Mouse (Mus musculus) frontal cortex, adult 2 months (tissue): ENCODE measurements at regions not wholly inside any gene's neighbourhood (a gene's known extent, or its start where the extent isn't known, plus 50 kb on each side); places are given as distances from the start of the nearest gene placed in this dataset.

Experiments used
- DNase-seq, 2 experiments: peaks; one replicate each; pipeline ENCODE4 v3.0.0; 2022; ENCODE audit warnings: low spot score in 1 of 2; ENCODE audit errors: extremely low spot score in 1 of 2

DNA sequence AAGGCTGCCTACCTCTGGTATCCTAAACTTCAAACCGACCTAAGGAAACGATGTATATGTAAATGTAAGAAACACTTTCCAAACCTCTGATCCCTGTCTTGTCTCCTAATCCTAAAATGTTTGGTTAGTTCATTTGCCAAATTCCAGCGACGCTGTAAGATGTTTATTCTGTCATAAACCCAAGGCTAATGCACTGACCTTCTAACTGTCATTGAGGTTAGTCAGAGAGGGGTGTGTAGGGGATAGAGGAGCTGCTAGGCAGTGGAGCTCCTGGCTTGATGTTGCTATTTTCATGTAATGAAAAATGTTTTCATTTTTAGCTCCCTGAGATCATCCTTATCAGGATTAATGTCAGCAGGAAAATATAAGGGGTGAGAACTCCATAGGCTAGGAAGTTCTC, 335.8 kb upstream of the Rasgrp1 start:
- no peak for DNase-seq

DNA sequence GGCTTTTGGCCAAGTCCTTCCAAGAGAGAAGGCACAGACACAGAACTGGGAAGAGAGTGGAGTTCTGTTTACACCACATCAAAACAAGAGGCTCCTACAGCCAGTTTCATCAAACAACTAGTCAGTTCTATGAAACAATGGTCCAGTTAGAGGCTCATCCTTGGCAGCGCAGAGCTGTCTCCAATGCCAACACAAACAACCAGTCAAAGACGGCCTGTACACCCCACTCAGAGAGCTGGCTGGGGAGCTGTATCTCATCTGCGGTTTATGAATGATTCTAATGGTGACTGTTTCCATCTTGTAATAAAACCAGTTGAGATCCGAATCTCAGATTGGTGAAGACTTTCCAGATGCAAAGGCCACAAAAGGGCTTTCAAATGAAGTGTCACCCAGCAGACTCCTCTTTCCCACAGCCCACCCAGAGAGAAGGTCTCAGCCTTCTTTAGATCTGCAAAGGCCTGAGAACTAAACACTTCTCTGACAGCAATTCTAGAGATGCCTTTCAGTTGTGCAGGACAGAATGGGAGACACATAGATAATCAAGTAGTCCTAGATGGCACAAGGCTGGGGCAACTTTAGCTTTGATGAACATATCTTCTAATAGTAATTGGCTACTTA, 343.1 kb upstream of the Rasgrp1 start:
- DNase-seq, result peak; percentile 5 to 17

DNA sequence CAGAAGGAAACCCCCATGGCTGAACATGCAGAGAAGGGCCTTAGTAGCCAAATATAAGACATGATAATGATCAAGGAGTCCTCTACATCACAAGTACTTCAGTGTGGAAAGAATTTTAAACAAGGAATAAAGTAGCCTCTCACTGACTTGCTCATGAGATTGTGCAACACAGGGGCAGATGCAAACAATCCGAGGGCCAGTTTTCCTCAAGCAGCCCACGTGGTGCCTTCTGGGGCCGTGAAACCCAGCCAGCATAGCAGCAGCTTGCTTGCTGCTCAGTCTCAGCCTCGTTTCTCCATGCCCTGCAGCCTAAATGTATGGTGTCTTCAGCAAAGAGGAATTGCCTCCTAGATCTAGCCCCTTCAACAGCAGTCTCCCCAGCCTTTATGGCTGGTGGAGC, 350.7 kb upstream of the Rasgrp1 start:
- no peak for DNase-seq

DNA sequence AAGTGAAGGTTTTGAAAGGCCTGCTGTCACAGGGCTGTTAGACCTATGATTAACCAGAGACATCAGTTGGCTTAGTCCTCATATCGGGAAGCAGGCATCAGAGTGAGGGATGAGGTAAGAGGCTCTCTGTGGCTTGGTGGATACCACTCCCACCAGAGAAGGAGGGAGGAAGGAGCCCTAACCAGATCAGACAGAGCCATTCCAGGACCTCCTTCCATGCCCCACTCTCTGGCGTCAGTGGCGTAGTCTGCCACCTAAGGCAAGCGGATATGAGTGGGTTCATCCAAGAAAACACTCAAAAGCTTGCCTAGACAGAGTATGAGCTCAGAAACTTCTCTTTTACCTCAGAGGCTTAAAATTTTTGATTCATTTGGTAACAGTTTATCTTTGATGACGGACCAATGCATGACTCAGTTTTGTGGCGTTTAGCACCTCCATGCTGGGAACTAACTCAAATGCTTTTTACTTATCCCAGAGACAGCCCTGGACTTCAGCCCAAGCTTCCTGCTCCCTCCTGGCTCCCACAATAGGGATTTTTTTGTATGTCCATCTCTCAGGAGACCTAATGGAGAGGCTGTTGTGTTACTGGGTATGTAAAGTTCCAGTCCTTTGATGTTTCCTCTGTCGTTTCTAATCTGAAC, 367.5 kb upstream of the Rasgrp1 start:
- DNase-seq, result no peak

DNA sequence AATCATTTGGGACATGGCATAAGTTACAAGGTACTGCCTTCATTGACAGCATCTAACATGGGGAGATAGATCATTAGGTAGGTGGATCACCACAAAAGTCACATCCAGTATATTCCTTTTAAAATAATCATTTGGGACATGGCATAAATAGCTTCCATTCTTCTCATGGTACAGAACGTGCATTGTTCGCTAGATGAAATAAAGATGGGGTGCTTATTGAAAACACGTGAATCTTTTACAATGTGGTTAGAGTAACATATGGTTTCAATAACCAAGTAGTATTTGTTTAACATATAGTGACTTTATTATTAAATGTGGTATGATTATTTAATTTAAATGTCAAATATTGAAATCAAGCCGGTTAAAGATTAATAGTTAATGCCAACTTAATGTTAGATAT, 381.3 kb upstream of the Rasgrp1 start:
- no peak for DNase-seq

DNA sequence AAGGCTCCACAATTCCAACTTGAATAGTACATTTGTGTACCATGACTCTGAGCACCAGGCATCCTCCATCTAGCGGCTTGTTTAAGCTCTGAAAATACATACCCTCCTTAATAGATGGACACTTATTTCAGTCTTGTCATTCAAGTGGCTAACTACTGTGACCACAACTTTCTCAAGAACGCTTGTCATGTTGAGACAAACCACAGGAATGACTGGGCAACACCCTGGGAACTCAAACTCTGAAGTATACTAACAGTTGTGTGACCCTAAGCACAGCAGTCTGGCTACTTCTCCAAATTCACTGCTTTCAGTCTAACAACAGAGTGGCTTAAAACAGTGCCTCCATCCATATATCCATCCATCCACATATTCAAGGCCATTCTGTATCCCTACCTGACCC, 380.4 kb upstream of the Thbs1 start:
- DNase-seq, result no peak

DNA sequence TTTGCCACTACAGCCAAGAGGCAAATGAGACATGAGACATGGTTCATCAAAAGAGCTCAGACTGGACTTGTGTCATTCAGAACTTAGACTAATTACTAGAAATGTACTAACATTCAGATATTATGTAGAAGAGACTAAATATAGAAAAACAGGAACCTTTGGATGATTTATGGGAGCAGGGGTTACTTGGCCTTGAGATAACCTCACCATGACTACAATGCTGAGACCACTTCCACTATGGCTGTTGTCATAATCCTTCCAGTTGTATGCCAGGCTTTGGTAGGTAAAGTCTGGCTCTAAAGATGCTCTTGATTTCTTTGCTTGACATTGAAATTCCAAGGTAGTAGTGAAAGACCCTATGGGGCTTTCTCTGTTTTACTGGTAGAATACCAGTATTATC, 369.3 kb upstream of the Thbs1 start:
- DNase-seq, result no peak

DNA sequence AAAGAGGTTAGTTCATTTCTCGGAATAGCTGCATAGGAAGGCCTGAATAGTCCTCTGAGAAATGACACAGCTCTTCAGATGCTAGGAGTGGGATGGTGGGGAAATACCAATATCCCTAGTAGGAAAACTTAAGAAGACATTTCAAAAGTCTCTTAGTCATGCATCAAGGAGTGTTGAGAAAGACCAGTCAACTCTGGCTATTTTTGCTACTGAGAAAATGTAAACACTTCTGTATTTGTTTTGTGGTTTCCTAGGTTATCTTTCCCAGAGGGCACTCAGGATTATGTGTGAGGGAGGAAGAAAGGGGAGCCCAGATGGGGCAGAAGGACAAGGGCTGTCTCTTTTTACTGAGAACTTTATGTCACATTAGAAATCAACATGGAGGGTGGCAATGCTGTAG, 367.8 kb upstream of the Thbs1 start:
- no peak for DNase-seq

DNA sequence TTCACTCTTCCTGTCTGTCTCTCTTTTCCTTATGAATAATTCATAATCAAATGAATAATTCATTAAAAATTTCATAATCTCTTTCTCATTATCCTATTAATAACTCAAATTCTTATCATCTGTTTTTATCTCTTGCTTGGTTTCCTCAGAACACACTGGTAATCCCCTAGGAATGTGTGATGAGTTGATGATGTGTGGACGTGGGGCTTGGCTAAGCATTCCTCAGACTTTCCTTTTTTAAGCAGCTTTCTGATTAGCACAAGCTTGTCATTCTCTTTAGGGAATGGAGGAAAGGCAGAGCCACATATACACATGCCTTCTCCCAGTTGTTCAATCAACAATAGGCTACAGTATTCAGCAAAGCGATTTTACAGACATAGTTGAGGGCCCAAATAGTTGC, 365.9 kb upstream of the Thbs1 start:
- DNase-seq, result no peak

DNA sequence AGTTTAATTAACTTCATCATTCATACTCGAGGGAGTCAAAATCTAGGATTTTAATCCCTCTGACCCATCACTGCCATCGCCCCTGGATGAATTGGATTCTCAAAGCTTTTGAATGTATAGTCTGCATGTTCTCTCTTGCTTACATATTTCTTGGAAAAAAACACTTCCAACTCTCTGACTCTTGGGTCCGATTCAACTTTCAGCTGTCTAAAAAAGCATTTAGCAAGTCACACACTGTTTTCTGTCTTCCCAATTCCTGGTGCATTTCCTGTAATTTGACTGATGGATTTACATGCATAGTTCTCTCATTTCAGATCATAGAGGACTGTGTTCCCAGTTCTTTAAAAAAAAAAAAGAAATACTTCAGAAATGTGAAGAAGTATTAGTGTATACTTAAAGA, 364.5 kb upstream of the Thbs1 start:
- no peak for DNase-seq

DNA sequence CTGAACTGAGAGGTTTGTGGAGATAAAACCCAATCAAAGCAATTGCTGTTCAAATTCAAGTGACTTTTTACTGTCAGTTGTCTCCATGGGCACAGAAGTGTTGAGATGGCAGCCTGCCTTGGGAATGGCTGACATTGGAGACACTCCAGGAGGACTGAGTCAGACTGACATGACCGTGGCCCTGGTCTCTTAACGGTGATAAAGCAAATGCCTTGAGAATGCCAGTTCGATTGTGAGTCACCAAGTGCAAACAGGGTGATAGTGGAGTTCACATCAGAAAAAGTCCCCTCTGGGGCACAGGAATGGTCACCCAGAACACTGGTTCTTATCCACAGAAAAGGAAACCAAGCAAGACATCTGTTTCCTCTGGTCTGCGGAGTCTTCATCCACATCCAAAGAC, 362.8 kb upstream of the Thbs1 start:
- DNase-seq, result no peak

DNA sequence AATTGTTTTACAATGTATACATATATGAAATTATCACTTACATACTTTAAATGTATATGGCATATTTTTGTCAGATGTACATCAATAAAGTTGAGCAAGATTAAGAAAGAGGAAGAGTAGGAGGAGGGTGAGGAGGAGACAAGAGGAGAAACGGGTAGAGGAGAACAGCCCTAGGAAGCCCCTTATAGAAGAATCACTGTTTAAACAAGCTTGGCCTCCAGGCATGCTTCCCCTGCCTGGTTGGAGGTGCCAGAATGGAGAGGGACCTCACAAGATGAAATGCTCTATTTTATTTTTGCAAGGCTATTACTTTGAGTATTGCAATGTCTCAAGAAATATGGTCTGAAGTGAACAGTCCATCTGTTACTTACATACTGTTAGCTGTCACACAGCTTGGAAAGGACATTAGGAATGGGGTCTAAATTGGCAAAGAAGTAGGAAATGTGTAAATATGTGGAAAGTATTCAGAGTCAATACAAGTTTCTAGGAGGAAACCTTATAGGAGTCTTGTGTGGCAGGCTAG, 352.1 kb upstream of the Thbs1 start:
- DNase-seq, result no peak

DNA sequence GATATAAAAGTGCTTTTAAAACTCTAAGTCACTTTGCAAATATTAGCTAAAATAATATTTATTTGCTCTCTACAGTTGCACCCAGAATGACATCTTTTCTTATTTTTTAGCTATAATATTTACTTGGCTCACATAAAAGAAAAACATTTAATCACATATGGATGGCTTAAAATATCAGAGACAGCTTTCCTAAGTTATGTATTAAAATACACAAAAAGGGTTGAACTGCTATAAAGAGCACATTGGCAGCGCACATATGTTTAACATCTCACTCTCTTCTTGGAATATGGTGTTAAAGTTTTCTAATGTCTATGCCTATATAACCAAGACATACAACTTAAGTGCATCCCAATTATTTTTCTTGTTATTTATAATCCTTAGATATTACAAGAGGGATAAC, 348.0 kb upstream of the Thbs1 start:
- DNase-seq, result no peak

DNA sequence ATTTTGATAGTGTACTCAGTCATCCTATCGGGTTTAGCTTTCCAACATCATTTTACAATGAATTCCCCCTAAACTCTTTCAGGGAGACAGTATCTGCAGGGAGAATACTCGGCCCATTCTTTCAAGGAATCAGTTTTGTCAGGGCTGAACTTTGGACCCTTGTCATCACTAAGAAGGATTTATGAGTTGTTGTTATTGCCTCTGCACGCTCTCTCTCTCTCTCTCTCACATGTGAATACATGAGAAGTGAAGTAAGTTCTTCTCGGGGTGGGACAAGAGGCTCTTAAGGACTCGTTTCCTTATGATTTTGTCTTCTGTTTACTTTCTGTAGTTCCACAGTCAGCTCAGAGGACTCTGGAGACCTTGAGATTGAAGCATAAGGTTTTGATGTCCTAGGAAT, 346.1 kb upstream of the Thbs1 start:
- DNase-seq, result no peak

DNA sequence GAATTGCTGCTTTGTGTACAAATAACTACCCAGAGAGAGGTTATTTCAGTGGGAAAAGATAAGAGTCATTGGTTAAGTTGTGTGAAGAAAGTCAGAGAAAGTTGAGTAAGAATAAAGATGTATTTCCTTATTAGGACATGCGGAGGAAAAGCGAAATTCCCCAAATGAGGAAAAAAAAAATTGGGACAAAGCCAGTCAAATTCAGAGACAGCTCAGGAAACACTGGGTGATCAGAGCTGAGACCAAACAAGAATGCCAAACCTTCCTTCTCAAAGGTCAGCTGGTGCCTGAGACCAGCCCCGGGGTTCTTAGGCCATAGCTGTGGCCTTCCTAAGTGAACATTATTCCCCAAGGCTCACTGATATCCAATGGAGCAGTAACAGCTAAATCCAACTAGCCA, 345.2 kb upstream of the Thbs1 start:
- DNase-seq, result no peak

DNA sequence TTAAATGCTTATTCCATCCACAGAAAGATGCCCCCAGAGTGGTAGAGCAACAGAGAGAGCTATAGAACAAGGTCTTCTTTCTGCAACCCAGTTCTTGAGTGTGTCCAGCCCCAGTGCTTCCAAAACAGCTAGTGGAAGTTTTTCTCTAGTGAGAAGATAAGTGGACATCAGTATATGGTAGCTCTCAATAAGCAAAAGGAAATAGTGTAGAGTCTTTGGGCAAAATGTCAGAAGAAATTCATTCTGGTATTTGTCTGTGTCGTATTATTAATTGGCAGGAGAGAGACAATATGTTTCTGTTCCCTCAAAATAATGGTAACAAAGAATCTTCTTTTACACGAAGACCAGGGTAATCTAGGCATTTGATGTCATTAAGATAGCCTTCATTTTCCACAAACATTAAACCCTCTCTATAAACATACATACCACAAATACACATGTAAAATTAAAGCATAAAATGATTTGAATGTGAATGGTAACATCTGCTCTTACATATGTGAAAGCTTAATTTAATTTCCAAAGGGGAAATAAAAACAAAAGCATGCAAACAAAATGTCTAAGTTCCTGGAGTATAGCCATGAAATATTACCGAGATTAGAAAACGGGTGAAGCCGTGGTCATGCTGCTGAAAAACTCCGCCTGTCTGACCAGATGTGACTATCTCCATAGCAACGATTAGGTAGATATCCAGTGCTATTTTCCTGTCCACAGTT, 342.1 kb upstream of the Thbs1 start:
- no peak for DNase-seq

DNA sequence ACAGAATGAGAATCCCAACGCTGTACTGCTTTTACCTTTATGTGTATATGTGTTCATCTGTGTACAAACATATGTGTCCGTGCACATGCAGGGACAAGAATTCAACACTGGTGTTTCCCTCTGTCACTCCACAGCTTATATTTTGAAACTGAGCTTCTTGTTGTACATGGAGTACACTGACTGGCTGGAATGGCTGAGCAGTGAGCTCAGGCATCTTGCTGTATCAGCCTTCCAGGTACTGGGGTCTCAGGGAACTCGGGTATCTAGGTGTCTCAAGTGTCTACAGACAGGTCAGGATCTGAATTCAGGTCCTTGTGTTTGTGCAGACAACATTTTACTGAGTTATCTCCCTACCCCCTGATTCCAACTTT, 341.6 kb upstream of the Thbs1 start:
- no peak for DNase-seq

DNA sequence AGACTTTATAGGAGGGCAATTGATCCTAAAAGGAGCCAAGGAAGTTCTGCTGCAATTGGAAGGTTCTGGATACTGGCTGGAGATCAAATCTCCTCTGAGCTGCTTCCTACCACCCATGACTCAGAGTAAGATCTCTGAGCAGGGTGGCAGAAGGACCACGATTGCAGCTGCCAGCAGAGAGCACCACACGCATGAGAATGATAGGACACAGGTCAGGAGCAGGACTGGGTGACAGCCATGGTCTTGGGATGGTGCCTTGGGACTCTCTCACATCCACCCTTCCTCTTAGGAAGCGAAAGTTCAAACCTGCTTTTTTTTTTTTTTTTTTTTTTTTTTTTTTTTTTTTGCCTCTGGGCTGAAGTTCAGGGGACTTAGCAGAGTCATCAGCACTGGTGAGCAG, 331.4 kb upstream of the Thbs1 start:
- peak in 1 of 2 experiments; percentile 2 for DNase-seq

DNA sequence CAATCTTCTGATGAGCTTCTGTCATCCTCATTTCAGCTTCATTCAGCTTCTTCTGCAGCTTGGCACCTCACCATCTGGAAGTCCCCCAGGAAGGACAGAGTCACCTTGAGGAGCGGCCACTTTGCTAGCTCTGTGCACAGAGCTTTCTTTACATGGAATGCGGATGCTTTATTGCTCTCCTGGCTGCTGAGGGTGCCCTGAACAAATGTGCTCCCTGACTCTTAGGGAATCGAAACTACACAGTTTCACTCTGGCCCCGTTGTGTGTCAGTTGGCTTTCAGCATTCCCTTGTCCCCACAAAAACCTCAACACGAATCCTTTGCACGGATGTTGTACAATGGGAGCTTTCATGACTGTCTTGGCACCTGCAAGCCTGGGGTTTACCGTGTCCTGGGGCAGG, 330.9 kb upstream of the Thbs1 start:
- no peak for DNase-seq

DNA sequence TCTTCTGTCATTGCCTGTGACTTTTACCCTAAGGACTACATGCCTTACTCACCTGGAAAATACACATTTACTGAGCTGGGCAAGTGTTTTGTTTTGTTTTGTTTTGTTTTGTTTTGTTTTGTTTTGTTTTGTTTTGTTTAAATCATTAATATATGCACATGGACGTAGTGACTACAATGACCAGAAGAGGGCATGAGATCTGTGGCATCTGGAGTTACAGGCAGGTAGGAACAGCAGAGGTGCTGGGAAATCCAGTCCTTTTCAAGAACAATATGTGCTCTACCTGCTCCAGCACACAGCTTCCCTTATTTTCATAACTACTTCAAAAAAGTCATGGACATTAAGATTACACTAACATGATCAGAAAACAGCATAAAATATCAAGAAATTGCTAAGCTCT, 324.4 kb upstream of the Thbs1 start:
- DNase-seq, result peak in 1 of 2 experiments; percentile 2

DNA sequence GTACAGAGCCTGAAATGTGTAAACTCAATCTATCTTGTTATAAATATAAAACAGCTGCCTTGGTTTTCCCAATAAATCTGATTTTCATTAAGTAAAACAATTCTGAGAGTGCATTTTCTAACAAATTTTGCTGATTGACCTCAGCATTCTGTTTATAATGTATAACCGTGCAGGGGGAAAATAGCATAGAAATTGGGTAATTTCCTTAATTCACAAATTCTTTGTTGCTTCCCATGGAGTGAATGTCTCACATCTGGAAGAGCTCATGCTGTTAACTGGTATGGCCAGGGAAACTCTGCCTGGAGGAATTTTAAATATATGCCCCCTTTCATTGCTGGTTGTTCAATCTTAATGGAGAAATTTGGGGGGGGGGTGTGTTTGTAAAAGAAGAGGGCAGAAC, 317.4 kb upstream of the Thbs1 start:
- no peak for DNase-seq

DNA sequence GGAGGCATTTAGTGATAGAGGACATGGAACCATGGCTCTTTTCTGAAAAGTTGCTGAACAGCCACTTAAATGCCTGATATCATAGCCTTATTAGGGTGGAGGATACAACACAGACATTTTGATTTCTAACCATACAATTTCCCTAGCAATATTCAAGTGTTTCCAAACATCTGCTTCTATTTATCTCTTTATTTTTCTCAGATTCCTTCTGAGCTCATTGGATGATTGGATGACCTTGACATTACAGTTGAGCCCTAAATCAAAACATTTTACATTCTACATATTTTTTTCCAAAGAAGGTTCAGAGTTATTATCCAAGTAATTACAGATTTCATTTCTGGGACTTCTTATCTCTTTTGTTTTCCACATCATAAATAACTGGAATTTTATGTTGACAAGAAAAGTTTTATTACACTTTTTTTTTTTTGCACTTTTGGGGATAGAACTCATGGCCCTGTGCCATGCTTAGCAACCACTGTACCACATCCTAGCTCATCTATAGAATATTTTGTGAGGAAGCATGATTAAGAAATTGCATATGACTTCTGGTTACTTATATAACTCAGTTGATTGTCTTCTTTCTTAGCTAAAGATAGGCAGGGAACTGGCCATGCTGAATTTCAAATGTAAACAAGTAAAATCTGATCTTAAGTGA, 309.6 kb upstream of the Thbs1 start:
- no peak for DNase-seq
